Mouse (Mus musculus) G1E (cell line): ENCODE measurements around the gene Chn2. TPM values are rescaled to one million over a fixed set of nuclear protein-coding genes. Genes with fewer than 3 reads are reported as not detected.

Experiments used
- ATAC-seq: 2 replicates; pipeline ENCODE4 v1.8.0; 2016; ENCODE audit warnings: mild to moderate bottlenecking; ENCODE audit not compliant: insufficient number of reproducible peaks, poor library complexity, low FRiP score, severe bottlenecking; ENCODE audit errors: extremely low read depth
- DNase-seq: peaks from one replicate; pipeline ENCODE4 v3.0.0; 2012; ENCODE audit warnings: low spot score
- H3K27me3 ChIP-seq: 2 replicates; pipeline ENCODE4 v1.6.1; 2012; ENCODE audit warnings: mild to moderate bottlenecking, low read length, inconsistent platforms; ENCODE audit not compliant: insufficient read depth
- H3K36me3 ChIP-seq: replicated peaks from 2 replicates; pipeline ENCODE3; 2012; ENCODE audit warnings: mild to moderate bottlenecking, inconsistent platforms
- H3K4me1 ChIP-seq: 2 replicates; pipeline ENCODE4 v1.6.1; 2012; ENCODE audit warnings: low read depth, low read length, inconsistent platforms, mixed read lengths; ENCODE audit not compliant: insufficient read depth
- H3K4me3 ChIP-seq: 2 replicates; pipeline ENCODE4 v1.5.1; 2012; ENCODE audit warnings: low read depth, mild to moderate bottlenecking, inconsistent platforms, low read length, moderate library complexity, mixed read lengths
- H3K9me3 ChIP-seq: replicated peaks from 2 replicates; pipeline ENCODE4 v1.6.1; 2012; ENCODE audit warnings: inconsistent platforms
- CTCF ChIP-seq: IDR thresholded peaks from 2 replicates; pipeline ENCODE4 v1.5.1; 2012; ENCODE audit warnings: low read depth, low read length, inconsistent platforms, mixed read lengths
- GATA1 ChIP-seq: IDR thresholded peaks from 2 replicates; pipeline ENCODE4 v1.6.1; 2012; ENCODE audit warnings: borderline replicate concordance, low read length, inconsistent platforms, mixed read lengths
- GATA2 ChIP-seq: IDR thresholded peaks from 2 replicates; pipeline ENCODE4 v1.6.1; 2012; ENCODE audit warnings: low read depth, low read length, inconsistent platforms, borderline replicate concordance
- POLR2AphosphoS5 ChIP-seq: IDR thresholded peaks from 2 replicates; pipeline ENCODE4 v1.6.1; 2012; ENCODE audit warnings: low read depth, low read length, inconsistent platforms; ENCODE audit not compliant: insufficient replicate concordance
- TAL1 ChIP-seq: conservative IDR thresholded peaks from 2 replicates; pipeline ENCODE4 v1.6.1; 2012; ENCODE audit warnings: low read depth, low read length, inconsistent platforms, mixed read lengths
- polyA plus RNA-seq: library from polyadenylated mRNA; stranded (reverse); fragments of >175 nt; gene quantifications from 2 replicates; pipeline ENCODE4 v1.2.3, GENCODE M21; 2012
- total RNA-seq, 2 experiments: library from RNA; stranded (forward) in 1 of 2; stranded (reverse) in 1 of 2; fragments of 200-1000 nt in 1 of 2; fragments of >200 nt in 1 of 2; fragmentation: Nextera tagmentation in 1 of 2; gene quantifications; 2 replicates each; pipeline ENCODE4 v1.2.3; 2014 to 2017

The Chn2 gene
- total and polyA plus RNA-seq, 3 experiments: 0.22 TPM; not detected in 2

DNA sequence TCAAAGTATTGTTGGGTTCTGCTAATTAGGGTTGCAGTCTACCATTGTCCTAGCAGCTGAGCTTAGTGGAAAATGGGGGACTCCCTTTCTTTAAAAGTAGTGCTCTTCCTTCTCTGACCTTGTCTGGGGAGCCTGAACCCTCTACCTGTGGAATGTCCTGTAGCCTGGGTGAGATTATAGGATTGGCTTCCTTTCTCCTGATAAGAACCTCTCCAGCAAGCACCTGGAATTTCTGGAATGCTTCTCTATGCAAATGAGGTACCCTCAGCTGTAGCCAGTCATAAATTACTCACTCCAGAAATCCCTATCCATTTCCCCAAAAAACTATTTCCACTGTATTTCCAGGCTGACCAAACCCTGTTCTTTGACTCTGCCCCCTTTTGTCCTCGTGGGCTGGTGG is 10.6 kb upstream of the Chn2 start:
- Histone ChIP-seq H3K36me3 (no peaks in the 10 kb centered on the region), H3K9me3 (peaks cover 16% of the 10 kb centered on the region), H3K4me3 (no peak overlapping the region), H3K27me3 (no peaks in the 10 kb centered on the region), H3K4me1 (no peaks in the 10 kb centered on the region)
- TF ChIP-seq CTCF: no peak
- no peak for TF ChIP-seq GATA1
- no peak for TF ChIP-seq GATA2
- TF ChIP-seq TAL1: no peak
- TF ChIP-seq POLR2AphosphoS5: no peak
- no peak for ATAC-seq
- no peak for DNase-seq

GRCm38 (mm10) chr6:54030351-54030750 is 9.0 kb upstream of the Chn2 start:
- ATAC-seq (no peak), DNase-seq (no peak)
- Histone ChIP-seq H3K4me3 (no peak overlapping the region), H3K36me3 (no peaks in the 10 kb centered on the region), H3K4me1 (no peaks in the 10 kb centered on the region), H3K9me3 (peaks cover 26% of the 10 kb centered on the region), H3K27me3 (no peaks in the 10 kb centered on the region)
- TF ChIP-seq GATA1 (no peak), TAL1 (no peak), GATA2 (no peak), CTCF (no peak), POLR2AphosphoS5 (no peak)

DNA sequence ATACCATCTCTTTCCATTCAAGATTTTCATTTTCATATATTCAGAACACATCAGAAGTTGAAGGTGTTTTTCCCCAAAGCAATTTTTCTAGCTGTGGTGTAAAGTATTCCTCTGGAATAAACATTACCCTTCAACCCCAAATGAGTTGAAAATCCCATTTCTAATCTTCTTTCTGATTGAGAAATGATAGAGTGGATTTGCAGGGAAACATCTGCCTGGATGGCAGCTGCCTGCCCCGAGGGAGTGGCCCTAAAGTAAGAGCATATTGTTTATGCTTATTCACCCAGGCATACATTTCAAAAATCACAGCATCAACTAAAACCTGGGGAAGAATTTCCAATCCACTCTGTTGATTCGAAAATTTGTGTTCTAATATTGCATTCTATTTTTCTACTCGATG is 8.6 kb upstream of the Chn2 start:
- H3K9me3 ChIP-seq: peaks cover 30% of the 10 kb centered on the region
- H3K36me3 ChIP-seq: no peaks in the 10 kb centered on the region
- no peaks in the 10 kb centered on the region for H3K4me1 ChIP-seq
- H3K4me3 ChIP-seq: no peak overlapping the region
- H3K27me3 ChIP-seq: no peaks in the 10 kb centered on the region
- DNase-seq (no peak), ATAC-seq (no peak)
- TF ChIP-seq GATA1 (no peak), CTCF (no peak), TAL1 (no peak), POLR2AphosphoS5 (no peak), GATA2 (no peak)

DNA sequence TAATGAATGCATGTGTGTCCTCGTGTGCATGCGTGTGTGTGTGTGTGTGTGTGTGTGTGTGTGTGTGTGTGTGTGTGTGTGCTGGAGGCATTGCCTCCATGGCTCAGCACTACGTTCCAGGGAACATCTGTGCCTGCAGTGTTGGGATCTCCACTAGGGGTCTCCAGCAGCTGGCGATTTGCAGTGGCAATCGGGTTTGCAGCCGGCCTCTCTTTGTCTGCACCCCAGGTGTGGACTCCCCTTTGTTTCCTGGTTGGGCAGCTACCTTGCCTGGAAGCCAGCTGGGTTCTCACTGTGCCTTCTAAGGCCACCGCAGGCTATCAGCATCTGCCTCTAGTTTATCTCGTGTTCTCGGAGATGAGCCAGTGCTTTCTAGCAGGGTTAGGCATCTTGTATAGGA is 4.9 kb upstream of the Chn2 start:
- no peak overlapping the region for H3K4me3 ChIP-seq
- H3K9me3 ChIP-seq: peaks cover 48% of the 10 kb centered on the region
- H3K36me3 ChIP-seq: no peaks in the 10 kb centered on the region
- no peak for DNase-seq
- no peak for TF ChIP-seq POLR2AphosphoS5
- no peaks in the 10 kb centered on the region for H3K27me3 ChIP-seq
- H3K4me1 ChIP-seq: no peaks in the 10 kb centered on the region
- ATAC-seq: no peak

DNA sequence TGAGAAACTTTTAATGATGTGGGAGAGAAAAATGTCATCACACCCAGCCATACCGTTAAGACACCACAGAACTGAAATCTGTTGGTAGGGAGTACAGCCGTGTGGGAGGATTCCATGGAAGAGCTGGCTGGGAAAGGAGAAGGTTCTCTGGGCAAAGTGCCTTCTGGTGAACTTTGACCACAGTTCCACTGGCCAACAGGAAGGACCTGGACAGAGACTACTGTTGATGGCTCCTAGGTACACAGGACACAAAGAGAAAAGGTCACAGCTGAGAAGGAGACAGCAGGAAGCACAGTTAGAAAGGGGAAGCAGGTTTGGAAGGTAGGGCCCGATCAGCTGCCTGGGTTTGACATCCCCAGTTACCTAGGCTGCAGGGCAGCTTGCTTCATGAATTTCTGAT is 3.8 kb upstream of the Chn2 start:
- Histone ChIP-seq H3K36me3 (no peaks in the 10 kb centered on the region), H3K9me3 (peaks cover 55% of the 10 kb centered on the region), H3K4me1 (no peaks in the 10 kb centered on the region), H3K27me3 (no peaks in the 10 kb centered on the region), H3K4me3 (no peak overlapping the region)
- DNase-seq: no peak
- ATAC-seq: no peak
- no peak for TF ChIP-seq TAL1
- TF ChIP-seq CTCF: no peak
- no peak for TF ChIP-seq POLR2AphosphoS5
- TF ChIP-seq GATA1: no peak
- no peak for TF ChIP-seq GATA2

- DNase-seq: no peak
- Histone ChIP-seq H3K4me3 (no peak overlapping the region), H3K36me3 (no peaks in the 10 kb centered on the region), H3K9me3 (peaks cover 59% of the 10 kb centered on the region), H3K27me3 (no peaks in the 10 kb centered on the region), H3K4me1 (no peaks in the 10 kb centered on the region)
- no peak for ATAC-seq
- no peak for TF ChIP-seq CTCF
- TF ChIP-seq POLR2AphosphoS5: no peak
- no peak for TF ChIP-seq GATA2
- no peak for TF ChIP-seq TAL1
- TF ChIP-seq GATA1: no peak
Observed at GRCm38 (mm10) chr6:54038866-54039265, 488 bp upstream of the Chn2 start.

- no peaks in the 10 kb centered on the region for H3K36me3 ChIP-seq
- H3K9me3 ChIP-seq: peaks cover 53% of the 10 kb centered on the region
- TF ChIP-seq POLR2AphosphoS5: no peak
- DNase-seq (no peak), ATAC-seq (no peak)
- H3K27me3 ChIP-seq: no peaks in the 10 kb centered on the region
- H3K4me3 ChIP-seq: no peak overlapping the region; the same call in 1 of the 2 replicates
- no peaks in the 10 kb centered on the region for H3K4me1 ChIP-seq
Observed at GRCm38 (mm10) chr6:54039805-54040447, 572 bp downstream of the Chn2 start.
